Mouse (Mus musculus): ENCODE data around the gene Ccr8.

DNA sequence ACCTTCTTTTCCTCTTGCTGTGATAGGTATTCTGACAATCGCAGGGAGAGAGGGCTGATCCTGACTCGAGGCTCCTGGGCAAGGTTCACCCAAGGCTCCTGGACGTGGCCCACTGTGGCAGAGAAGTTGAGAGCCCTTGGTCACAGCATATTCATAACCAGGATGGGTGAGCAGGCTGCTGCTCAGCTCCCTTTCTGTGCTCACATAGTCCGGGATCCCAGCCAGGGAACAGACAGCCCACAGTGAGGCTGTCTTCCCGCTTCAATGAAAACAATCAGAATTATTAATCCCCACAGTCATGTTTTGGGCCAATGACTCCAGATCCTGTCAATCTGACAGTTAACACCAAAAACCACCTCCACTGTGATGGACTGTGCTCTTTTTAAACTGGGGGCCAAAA, 9.9 kb upstream of the Ccr8 start:
- no peak for TF ChIP-seq GABPA (IDR thresholded peaks at IDR 0.05; ENCODE audit: low read depth, low read length)
- TF ChIP-seq CHD1 (IDR thresholded peaks at IDR 0.05; ENCODE audit: low read depth, low read length) = no peak
- no peak for TF ChIP-seq CTCF (IDR thresholded peaks at IDR 0.05 in 2 of 3, conservative IDR thresholded peaks at IDR 0.05 in 1 of 3; ENCODE audit: control insufficient read depth in 1 of 3, insufficient read depth in 1 of 3, low read depth in 2 of 3, low read length in 3 of 3, poor library complexity in 1 of 3, severe bottlenecking in 1 of 3)
- no peak for TF ChIP-seq MAX (IDR thresholded peaks at IDR 0.05; ENCODE audit: low read length)
- TF ChIP-seq ETS1 (IDR thresholded peaks at IDR 0.05; ENCODE audit: low read depth, low read length) = no peak
- no peak for TF ChIP-seq HCFC1 (IDR thresholded peaks at IDR 0.05; ENCODE audit: low read depth, low read length)

Measured in MEL (cell line).